Mouse (Mus musculus): ENCODE measurements around the gene Tgfbr3l.

Tgfbr3l gene

DNA sequence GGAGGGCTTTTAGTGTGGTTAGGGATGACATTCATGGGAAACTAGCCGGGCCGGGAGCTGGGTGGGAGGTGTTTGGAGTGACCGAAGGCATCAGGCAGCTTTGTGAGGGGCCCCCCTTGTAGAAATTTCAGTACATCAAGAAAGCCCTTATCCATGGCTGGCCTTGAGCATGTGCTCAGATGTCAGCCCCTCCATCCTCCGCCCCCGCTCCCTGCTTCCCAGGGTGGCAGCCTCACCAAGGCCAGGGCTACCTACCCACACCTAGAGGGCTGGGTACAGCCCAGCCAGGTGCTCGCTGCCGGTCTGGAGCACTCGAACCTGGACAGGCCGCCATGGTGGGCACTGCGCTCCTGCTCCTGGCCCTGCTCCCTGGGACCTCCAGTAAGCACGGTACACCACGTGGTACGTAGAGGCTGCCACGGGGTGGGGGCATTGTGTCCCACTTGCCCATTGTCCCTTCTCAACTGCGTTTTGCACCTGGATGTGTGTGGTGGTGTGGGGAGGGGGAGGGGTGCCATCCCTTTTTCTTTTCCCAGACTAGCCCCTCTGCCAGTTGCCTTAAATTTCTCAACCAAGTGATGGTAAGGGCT, at the start of gene Tgfbr3l:
Gene Tgfbr3l (plus strand): TSS at position 264 of the 590 bp plus-strand sequence.
- no peak for DNase-seq (ENCODE audit: low spot score in 2 of 2)

DNA sequence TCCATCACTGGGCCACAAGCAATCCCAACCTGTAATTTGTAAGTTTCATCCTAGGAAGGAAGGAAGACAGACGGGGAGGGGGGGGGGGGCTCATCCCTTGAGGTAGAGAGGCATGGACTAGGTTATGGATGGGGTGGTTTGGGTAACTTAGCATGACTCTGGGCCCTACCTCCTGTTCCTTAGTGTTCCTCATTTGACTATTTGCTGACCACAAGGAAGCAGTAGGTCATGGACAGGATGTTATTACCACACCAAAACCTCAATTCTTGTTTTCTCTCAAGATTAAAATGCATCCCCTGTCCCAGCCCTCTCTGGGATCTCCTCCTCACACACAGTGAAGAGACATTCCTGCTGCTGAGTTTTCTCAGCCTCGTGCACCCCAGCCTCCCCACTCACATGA, 46.7 kb upstream of the Tgfbr3l start:
- DNase-seq (ENCODE audit: low spot score in 2 of 2) = no peak

DNA sequence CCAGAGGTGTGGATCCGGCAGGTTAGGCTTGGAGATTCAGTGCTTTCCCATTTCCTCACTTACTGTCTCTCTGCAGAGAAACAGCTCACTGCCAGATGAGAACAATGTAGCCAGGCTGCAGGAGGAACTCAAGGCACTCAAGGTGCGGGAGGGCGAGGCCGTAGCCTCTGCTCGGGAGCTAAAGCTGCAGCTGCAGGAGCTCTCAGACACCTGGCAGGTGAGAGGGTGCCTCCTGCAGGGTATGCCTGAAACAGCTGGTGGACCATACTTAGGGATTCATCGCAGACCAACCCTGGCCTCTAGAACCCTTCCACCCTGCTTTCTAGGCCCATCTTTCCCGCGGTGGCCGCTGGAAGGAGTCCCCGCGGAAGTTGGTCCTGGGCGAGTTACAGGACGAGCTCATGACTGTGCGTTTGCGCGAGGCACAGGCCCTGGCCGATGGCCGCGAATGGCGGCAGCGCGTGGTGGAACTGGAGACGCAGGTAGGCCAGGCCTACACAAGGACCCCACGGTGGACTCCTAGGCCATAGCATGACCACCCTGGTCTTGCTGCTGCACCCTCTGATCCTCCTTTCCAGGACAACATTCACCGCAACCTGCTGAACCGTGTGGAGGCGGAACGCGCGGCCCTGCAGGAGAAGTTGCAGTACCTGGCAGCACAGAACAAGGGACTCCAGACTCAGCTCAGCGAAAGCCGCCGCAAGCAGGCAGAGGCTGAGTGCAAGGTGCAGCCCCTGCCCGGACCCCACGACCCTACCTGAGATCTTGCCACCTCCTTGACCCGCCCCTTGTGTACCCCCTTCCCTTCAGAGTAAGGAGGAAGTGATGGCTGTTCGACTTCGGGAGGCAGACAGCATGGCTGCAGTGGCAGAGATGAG, 42.5 kb upstream of the Tgfbr3l start:
- DNase-seq (ENCODE audit: low spot score in 2 of 2) = no peak

DNA sequence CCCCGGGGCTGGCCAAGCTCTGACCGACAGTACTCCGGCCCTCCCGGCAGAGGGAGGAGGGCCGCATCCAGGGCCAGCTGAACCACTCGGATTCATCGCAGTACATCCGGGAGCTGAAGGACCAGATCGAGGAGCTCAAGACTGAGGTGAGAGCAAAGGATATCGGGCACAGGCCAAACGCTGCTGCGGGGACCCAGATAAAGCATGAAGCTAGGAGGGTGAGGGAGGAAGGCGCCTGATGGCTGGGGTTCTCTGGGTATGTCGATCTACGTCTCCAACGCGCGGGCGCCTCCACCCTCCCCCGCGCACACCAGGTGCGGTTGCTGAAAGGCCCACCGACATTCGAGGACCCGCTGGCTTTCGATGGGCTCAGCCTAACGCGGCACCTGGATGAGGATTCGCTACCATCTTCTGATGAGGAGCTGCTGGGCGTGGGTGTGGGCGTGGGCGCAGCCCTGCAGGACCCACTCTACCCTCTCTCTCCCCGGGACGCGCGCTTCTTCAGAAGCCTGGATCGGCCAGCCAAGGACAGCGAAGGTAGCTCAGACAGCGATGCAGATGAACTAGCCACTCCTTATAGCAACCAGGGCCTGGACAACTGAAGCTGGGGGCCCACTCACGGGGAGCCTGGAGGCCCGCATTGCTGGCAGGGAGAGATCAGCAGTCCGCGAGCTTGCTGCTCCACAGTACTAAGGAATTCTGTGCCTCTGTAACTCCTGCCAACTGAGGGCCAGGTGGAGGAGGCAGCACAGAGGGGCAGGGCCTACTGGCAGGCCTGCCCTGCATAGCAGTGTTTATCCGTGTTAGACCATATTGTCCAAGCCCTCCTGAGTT, 41.6 kb upstream of the Tgfbr3l start:
- no peak for DNase-seq (ENCODE audit: low spot score in 2 of 2)

DNA sequence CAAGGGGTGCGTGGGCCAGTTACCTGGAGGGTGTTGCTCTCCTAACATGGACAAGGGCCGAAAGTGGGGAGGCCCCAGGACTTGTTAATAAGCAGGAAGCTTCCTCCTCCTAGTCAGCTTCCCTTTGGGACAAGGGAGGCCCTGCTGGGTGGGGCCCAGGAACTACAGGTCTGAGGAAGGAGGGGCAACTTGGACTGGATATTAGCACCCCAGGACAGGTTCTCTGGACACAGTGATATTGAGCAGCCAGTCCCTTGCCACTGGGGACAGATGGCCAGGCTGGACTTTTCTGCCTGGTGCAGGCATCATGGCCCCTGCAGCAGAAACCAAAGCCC, 41.0 kb upstream of the Tgfbr3l start:
- no peak for DNase-seq (ENCODE audit: low spot score in 2 of 2)

DNA sequence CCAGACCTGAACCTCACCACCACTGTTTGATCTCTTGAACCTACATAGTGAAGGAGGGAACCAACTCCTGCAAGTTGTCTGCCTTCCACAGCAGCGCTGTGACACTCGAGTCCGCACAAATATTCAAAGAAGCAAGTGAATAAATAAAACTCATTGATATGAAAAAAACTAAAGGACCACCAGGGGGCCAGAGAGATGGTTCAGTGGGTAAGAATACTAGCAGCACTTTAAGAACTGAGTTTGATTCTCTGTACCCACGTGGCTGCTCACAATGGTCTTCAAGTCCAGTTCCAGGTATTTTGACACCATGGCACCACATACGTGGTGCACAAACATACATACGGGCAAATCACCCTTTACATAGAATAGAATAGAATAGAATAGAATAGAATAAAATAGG, 36.9 kb upstream of the Tgfbr3l start:
- no peak for DNase-seq (ENCODE audit: low spot score in 2 of 2)

DNA sequence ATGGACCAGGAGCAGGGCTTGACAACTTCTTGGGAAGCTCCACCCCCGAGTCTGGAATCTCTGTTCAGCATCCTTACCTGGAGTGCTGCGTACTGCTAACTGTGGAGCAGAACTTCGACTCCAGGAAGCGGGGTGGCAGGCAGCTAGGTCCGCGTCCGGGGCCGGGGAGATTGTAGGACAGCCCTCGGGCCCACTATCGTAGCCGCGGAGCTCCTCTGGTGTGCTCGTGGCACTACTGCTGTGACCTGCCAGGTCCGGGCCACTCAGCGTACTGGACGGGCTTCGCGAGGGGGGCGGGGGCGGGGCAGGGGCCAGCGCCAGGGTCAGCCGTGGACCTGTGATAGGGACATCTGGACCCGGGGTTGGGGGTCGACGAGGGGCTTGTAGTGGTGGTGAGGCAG, 35.2 kb upstream of the Tgfbr3l start:
- no peak for DNase-seq (ENCODE audit: low spot score in 2 of 2)

DNA sequence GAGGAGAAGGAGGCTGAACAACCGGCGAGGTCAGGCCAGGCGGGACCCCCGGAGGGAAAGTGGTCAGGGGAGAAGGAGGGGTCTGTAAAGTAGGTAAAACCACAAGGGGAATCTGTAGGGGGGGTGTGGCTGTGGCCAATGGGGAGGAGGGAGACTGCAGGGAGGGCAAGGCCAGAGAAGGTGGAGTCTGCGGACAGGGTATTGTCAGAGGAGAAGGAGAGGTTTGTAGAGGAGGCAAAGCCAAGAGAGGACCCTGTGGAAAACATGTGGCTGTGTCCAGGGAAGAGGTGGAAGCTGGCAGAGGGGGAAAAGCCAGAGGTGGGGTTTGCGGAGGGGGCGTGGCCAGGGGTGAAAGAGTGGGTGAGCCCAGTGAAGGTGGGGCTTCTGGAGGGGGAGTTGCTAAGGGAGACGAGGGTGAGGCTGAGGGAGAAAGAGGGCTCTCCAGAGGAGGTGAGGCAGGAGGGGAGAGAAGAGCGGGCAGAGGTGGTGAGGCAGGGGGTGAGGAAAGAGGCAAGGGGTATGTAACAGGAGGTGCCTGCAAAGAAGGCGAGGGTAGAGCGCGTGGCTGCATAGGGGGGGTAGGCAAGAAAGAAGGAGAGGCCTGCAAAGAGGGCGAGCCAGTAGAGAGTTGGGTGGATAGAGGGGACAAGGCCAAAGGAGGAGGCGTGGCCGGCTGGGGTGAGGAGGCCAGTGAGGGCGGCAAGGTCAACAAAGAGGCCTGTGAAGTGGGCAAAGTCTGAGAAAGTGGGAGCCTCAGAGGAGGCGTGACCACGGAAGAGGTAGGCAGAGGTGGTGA, 34.6 kb upstream of the Tgfbr3l start:
- peak in 1 of 2 experiments; percentile 48 for DNase-seq (ENCODE audit: low spot score in 2 of 2)

DNA sequence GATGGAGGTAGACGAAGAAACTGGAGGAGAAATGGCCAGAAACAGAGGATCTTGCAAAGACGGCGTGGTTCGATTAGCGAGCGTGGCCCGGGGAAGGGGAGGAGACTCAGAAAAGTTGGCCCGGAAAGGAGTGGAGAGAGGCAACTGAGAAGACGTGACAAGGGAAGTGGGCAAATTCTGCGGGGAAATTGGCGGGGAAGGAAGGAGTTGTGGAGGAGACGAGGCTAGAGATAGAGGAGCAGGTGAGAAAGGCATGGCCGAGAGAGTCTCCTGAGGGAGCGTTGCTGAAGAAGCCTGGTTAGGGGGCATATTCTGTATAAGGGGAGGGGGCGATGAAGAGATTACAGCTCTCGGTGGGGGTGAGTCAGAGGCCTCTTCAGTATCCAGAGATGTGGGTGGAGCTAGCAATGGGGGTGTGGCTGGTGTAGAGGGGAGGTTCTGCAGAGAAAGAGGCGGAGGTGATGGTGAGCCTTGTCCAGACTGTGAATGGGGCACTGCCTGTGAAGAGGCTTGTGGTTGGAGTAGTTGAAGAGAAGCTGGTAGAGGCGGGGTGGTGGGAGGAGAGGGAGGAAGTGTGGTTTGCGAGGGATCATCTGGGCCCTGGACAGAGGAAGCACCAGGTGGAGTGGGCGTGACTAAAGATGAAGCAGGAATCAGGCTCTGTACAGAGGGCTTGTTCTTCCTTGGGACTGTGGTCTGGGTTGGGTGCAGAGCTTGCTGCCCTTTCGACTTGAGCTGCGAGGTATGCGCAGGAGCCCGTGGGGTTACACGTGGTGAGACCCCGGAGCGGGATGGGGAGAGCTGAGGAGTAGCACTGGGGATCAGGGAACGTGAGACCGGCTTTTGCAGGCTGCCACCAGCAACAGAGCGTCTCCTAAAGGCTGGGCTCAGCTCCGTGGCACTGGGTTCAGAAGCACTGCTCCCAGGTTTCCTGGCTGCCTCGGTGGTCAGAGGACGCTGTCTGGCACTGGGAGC, 33.7 kb upstream of the Tgfbr3l start:
- DNase-seq (ENCODE audit: low spot score in 2 of 2) = peak in 1 of 2 experiments; percentile 67

DNA sequence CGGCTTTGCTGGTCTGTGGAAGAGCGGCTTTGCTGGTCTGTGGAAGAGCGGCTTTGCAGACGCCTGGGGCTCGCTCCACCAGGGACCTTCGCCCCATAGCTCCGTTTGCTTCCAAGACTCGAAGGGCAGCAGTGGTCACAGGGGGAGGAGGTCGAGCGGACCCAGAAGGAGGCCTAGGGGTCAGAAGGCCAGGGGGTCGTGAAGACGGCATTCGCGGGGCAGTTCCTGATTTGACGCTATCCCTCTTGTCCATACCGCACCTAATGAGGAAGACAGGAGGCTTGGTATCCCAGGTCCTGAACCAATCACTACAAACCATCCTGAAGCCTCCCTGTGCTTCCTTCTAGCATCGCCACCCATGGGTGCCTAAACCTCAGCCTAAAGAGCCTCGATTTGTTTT, 31.7 kb upstream of the Tgfbr3l start:
- no peak for DNase-seq (ENCODE audit: low spot score in 2 of 2)

DNA sequence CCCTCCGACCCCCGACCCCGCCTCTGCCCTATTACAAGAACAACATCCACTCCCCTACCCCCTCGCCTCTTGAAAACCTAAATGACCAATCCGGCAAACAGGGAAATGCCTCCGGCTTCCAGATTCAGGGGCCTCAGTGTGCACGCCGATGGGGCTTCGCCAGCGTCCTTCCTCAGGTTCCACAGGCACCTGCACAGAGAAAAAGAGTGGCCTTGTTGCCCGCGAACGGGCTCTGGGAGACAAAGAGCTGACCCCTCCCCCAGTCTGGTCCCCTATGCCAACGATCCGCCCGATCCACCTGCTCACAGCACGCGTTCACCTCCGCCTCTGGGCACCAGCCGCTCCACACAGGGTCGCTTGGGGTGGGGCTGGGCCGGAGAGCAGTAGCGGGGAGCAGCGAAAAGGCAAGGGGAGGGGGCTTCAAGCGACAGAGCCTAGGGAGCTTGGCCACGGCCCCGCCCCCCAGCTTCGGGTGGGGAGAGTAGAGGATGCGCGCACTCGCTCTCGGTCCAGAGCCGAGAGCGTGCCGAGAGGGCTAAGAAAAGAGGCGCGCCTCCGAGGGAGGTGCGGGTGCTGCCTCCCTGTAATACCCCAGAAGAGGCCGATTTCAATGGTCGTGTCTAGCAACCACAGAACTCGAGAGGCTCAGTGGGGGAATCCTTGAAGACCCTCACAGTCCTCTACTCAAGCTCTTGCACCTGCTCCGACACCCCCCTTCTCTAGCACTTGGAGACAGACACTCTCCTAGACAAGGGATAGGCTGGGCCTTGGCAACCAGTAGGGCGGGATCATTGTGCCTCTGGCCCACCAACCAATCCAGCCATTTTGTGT, 31.0 kb upstream of the Tgfbr3l start, which contains the start of gene Prr36:
Gene Prr36 (minus strand): TSS at position 669 of the 831 bp plus-strand sequence.
- no peak for DNase-seq (ENCODE audit: low spot score in 2 of 2)

DNA sequence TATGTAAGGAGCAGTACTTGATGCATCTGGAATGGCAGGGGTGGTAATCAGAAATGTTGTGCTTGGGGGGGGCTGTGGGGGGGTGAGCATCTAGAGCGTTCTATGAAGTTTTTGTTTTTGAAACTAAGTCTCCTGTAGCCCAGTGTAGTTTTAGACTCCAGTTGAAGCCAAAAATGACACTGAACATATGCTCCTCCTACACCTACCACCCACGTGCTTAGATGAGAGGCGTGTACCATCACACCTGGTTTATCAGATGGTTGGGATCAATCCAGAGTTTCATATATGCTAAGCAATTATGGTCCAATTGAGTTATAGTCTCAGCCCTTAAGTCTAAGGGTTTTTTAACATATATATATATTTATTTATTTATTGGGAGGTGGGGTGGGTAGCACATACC, 28.4 kb upstream of the Tgfbr3l start:
- no peak for DNase-seq (ENCODE audit: low spot score in 2 of 2)

DNA sequence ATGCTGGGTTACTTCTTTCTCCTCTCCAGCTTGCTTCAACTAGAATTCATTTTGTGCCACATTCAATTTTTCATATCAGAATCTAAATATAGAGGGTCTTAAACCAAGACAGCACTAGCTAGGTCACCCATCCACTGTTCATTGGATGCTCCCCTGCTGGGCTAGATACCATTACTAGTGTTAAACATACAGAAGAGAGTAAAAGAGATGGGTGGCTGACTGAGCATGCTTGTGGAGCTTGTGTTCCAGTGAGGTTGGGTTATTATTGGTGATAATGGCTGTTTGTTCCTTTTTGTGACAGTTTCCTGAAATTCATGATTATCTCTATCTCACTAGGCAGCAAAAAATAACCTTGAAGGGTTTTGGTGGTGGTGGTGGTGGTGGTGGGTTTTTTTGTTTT, 26.0 kb upstream of the Tgfbr3l start:
- DNase-seq (ENCODE audit: low spot score in 2 of 2) = no peak

DNA sequence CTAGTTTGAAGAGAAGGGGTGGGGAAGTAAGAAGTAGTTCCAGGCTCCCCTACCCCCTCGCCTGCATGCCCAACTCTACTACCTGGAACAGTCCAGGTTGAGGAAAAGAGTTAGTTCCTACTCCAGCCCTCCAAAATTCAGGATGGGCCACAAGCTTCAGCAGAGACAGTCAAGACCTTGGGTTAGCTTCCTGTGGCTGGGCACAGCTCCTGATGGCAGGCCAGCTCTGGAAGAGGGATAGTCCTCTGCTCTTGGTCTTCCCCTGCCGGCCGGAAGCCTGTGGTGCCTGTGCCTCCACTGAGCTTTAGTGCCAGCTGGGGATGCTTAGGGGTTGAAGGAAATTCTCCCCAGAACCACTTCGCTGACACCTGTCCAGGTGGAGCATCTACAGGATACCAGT, 21.7 kb upstream of the Tgfbr3l start:
- no peak for DNase-seq (ENCODE audit: low spot score in 2 of 2)

DNA sequence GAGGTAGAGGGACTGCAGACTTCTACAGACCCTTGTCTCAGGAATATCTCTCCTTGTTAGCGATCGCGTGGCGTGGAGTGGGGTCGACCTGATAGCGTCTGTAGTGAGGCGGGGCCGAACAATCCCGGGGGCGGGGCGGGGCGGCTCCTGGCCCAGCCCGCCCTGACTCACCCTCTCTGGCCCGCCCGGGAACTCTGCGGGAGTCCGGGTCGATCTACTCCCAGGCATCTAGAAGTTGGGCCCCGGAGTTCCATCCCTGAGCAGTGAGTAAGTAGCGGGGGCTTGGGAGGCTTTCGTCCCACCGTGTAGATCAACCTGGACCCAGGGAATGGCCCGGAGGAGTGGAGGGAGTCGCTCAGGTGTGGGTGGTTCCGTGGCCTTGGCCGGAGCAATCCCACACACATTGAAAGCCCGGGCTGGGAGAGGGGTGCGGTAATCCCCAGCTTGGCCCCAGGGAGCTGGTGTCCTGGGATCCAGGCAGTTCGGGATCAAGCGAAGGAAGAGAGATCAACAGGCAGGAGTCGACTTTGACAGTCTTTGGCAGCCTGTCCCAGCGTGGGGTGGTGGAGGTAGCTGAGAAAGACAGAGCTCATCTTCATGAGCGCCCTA, 21.2 kb upstream of the Tgfbr3l start, which contains the start of gene Lrrc8e:
Gene Lrrc8e (plus strand): TSS at position 89 of the 609 bp plus-strand sequence.
- no peak for DNase-seq (ENCODE audit: low spot score in 2 of 2)

DNA sequence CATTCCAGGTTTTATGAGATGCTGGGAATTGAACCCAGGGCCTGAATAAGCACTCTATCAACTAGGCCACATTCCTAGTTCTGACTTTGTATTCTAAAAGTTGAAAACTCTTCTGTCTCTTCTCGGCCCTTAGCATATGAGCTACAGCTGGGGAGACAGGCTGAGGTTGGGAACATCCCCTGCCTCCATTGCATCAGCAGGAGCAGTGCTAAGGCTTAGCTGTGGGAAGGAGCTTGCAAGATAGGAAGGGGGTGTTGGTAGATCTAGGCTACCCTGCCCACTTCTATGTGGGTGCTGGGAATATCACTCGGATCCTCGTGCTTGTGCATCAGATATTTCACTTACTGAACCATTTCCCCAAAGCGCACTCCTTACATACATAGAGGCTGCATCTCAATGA, 20.1 kb upstream of the Tgfbr3l start:
- DNase-seq (ENCODE audit: low spot score in 2 of 2) = no peak

DNA sequence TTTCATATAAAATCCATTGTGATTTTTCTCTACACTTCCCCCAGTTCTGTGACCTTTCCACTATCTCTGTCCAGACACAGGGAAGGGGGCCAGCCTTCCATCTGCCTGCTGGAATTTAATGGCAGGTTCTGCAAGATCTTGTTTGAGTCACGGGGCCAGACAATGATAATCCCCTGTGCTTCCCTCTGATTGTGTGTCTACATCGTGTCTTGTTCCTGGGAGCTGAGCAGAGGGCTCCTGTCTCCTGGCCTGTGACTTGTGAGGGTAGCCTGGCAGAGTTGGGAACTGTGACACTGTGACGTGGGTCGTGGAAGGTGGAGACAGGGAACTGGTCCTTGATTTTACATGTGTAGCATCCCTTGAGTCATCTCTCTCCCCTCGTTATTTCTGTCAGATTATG, 18.2 kb upstream of the Tgfbr3l start:
- DNase-seq (ENCODE audit: low spot score in 2 of 2) = no peak

DNA sequence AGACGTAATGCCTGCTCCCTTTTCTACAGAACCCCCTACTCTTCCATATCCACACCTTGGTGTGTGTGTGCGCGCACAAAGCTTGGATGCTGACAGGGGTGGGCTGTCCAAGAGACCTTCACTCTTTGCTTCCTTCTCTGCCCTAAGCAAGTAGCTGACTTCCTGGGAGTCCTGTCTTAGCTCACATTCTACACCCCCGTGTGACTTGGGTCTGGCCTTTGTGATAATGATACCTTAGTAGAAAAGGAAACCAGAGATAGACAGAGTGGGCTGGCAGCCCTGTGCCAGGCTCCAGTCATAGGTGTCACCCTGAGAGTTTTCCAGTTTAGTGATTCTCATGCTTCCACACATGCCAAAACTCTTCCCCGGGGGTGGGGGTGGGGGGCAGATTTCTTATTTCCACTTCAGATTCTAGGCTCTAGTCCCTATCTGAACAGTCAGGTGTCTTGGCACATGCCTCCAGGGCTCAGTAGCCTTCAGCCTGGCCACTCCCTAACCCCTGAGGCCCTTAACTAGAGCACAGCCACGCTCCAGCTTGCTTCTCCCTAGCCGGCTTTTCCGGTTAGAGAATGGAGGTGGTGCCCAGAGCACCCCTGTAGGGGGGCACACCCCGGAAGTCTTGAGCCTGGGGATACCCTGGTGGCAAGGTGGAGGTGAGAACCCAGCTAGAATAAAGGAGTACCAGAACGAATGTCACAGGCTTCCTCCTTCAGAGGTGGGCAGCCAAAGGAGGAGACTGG, 17.2 kb upstream of the Tgfbr3l start:
- no peak for DNase-seq (ENCODE audit: low spot score in 2 of 2)
